Mouse (Mus musculus) lung, adult 2 months (tissue): Measurements from ENCODE around the gene Tspan17. TPM values are rescaled to one million over a fixed set of nuclear protein-coding genes. Genes with fewer than 3 reads are reported as not detected.

Experiments
- DNase-seq: peaks from one replicate; pipeline ENCODE4 v3.0.0; 2022
- H3K4me1 ChIP-seq: fragments of 200-500 bp; 2 replicates; pipeline ENCODE4 v1.6.1; 2011; ENCODE audit warnings: low read length; ENCODE audit not compliant: control insufficient read depth, insufficient read depth
- H3K4me3 ChIP-seq: fragments of 200-500 bp; replicated peaks from 2 replicates; pipeline ENCODE3; 2011; ENCODE audit warnings: low read depth, mild to moderate bottlenecking, control low read depth, low read length; ENCODE audit errors: extremely low read depth
- CTCF ChIP-seq: fragments of 200-500 bp; IDR thresholded peaks from 2 replicates; pipeline ENCODE4 v1.5.1; 2011; ENCODE audit warnings: mild to moderate bottlenecking, low read length, control low read depth; ENCODE audit not compliant: insufficient read depth
- POLR2A ChIP-seq: fragments of 200-500 bp; IDR thresholded peaks from 2 replicates; pipeline ENCODE4 v1.6.1; 2011; ENCODE audit warnings: low read depth, mild to moderate bottlenecking, control low read depth, low read length, borderline replicate concordance; ENCODE audit errors: extremely low read depth
- WGBS: fragments of 180-500 bp; shearing (Covaris S2); methylation state at CpG from one replicate; pipeline ENCODE4 v1.1.7; 2018; 5-methylcytosine and 5-hydroxymethylcytosine counted together
- polyA plus RNA-seq: library from polyadenylated mRNA; depleted of rRNA; stranded (reverse); fragments of >200 nt; gene quantifications from 2 replicates; pipeline ENCODE4 v1.2.3, GENCODE M21; 2012

Tspan17 gene
- polyA plus RNA-seq, 1 experiment, result 32.1 TPM

DNA sequence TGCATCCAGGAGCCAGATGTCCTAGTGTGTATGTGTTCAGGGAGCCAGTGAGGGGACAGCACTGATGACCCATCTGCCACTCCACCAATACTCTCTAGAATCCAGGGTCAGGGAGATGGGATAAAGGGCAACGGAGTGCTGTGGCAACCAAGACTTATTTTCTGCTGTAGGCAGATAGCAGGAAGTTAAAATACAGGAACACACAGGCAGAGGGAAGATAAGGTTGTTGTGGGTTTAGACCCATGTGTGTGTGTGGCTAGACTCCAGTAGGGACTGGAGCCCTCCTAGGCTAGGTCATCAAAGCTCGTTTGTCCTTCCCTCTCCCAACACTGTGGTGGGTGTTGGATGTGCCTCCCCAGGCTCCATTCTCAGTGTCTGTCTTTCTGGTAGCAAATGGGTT lies 32.8 kb downstream of the Tspan17 start:
- no peak overlapping the region for H3K4me3 ChIP-seq
- no peak for DNase-seq
- H3K4me1 ChIP-seq, result no peaks in the 10 kb centered on the region
- WGBS, result 60% methylated on average over 2 of the region's 2 CpGs
- TF ChIP-seq CTCF, result no peak
- TF ChIP-seq POLR2A, result no peak

DNA sequence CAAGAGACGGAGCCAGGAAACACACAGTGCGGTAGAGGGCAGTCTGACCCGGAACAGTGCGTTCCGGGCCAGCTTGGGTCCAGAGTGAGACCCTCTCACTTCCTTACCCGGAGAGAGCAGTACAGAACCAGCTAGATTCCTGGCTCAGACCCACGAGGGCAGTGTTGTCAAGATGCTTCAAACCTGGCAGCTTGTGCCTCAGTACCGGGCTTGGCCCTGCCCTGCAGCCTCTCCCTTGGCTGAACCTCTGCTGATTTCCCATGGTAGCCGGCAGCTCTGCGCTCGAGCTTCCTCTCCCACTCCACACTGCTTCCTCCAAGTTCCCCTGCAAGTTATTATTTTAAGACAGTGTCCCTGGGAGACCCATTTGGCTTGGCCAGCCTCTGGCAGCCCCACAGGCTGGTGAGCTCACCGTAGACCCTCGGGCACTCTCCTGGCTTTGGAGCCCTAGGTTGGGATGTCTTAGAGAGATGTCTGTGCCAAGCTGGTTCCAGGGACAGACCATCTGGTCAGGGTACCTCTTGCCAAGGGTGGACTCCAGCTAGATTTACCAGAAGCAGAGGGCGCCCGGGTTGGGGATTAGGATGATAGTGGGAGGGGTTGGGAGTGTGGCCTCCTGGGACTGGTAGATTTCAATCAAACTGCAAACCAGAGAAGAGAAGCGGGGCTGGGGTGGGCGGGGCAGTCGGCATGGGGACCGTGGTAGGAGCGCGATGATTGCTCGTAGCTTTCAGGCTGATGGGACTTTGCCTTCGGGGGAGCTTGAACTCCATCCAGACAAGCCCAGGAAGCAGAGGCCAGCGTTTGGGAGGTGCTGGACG lies 35.1 kb downstream of the Tspan17 start:
- WGBS, result 15% methylated on average over 25 of the region's 25 CpGs
- Histone ChIP-seq H3K4me1 (no peaks in the 10 kb centered on the region), H3K4me3 (no peak overlapping the region)
- no peak for TF ChIP-seq CTCF
- no peak for TF ChIP-seq POLR2A
- DNase-seq, result no peak

DNA sequence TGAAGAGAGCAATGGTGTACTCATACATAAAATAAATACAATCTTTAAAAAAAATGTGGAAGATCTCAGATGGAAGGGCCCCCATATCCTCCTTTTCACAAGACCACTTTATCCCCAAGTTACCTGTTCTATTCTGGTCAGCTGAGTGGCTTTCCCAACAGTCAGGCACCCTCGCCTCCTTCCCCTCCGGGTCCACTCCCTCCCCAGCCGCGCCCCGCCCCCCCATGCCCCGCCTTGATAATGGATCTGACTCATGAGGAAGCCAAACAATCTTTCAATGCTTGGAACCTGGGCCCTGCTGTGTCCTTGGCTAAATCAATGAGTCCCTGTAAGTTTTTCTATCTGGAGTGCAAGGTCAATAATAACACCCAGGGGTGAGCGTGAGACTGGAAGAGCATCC lies 38.8 kb downstream of the Tspan17 start:
- DNase-seq, result no peak
- Histone ChIP-seq H3K4me1 (no peaks in the 10 kb centered on the region), H3K4me3 (no peak overlapping the region)
- no peak for TF ChIP-seq CTCF
- no peak for TF ChIP-seq POLR2A
- WGBS, result 51% methylated on average over 7 of the region's 7 CpGs

DNA sequence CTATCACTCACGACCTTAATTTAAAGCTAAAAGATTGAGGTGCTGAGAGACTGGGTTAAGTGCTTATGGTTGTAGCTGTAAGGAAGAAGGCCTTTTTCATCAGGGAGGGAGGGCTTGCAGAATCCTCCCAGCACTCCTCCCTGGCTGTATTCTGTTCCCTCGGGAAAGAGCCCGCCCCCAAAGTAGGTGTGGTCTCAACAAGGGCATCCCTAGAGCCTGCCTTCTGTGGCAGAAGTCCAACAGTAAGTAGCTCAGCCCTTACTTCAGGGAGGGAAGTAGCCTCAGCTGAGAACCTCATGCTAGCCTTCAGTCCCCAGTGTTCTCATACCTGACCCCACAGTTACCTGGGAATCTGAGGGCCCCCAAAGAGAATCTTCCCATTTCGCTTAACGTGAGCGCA lies 39.3 kb downstream of the Tspan17 start:
- no peak for TF ChIP-seq CTCF
- TF ChIP-seq POLR2A, result no peak
- no peak for DNase-seq

GRCm38 (mm10) chr13:54829450-54829849 lies 40.3 kb downstream of the Tspan17 start:
- WGBS, result 10% methylated on average over 13 of the region's 13 CpGs

More for the DNA sequence above, 39.3 kb downstream of the Tspan17 start:
- Histone ChIP-seq H3K4me3 (no peak overlapping the region), H3K4me1 (no peaks in the 10 kb centered on the region)
- WGBS, result 58% methylated on average over 6 of the region's 6 CpGs

GRCm38 (mm10) chr13:54836351-54837030 lies 47.3 kb downstream of the Tspan17 start:
- no peak for DNase-seq
- 77% methylated on average over 14 of the region's 14 CpGs for WGBS
- TF ChIP-seq POLR2A, result no peak
- TF ChIP-seq CTCF, result no peak
- Histone ChIP-seq H3K4me3 (no peak overlapping the region), H3K4me1 (no peaks in the 10 kb centered on the region)

More at GRCm38 (mm10) chr13:54829450-54829849, 40.3 kb downstream of the Tspan17 start:
- no peak overlapping the region for H3K4me3 ChIP-seq
- DNase-seq, result no peak
- no peaks in the 10 kb centered on the region for H3K4me1 ChIP-seq
- TF ChIP-seq CTCF (no peak), POLR2A (no peak)

DNA sequence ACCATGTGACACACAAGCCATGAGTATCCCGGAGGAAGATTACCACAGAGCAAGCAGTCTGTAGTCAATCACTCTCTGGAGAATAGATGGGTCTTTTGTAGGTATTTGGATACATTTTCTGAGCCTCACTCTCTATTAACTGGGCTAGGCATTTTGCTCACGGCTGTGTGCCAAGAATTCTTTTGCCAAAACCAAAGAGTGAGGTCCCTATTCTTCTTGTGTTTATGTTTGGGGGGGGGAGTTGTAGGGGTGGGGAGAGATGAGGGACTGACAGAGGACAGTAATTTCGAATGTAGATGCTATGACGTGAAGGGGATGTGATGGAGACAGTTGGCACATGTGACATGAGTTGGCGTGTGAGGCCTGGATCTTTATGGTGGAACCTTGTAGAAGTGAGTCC lies 47.9 kb downstream of the Tspan17 start:
- TF ChIP-seq CTCF (no peak), POLR2A (no peak)
- no peak for DNase-seq
- 46% methylated on average over 5 of the region's 5 CpGs for WGBS

DNA sequence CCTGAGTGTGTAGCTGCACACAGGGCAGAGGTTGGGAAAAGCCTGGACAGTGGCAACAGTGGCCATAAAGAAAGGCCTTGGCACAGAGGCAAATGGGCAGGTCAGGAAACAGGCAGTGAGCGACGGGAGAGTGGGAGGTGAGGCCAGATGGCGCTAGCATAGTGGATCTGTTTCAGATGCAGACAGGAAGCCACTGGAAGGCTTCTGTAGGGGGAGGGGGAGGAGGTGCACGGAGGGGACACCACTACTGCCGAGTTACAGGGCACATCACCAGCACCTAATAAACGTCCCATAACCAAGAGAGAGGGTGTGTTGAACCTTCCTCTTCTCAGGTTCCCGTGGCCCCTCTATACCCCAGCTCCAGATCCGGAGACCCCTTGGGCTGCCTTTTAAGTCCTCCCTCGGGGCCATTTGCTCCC lies 48.3 kb downstream of the Tspan17 start:
- no peak overlapping the region for H3K4me3 ChIP-seq
- 13% methylated on average over 9 of the region's 9 CpGs for WGBS
- no peak for DNase-seq
- H3K4me1 ChIP-seq, result no peaks in the 10 kb centered on the region
- TF ChIP-seq CTCF (no peak), POLR2A (no peak)

More for the DNA sequence above, 47.9 kb downstream of the Tspan17 start:
- Histone ChIP-seq H3K4me3 (no peak overlapping the region), H3K4me1 (no peaks in the 10 kb centered on the region)

GRCm38 (mm10) chr13:54838540-54838939 lies 49.4 kb downstream of the Tspan17 start:
- H3K4me3 ChIP-seq, result no peak overlapping the region
- TF ChIP-seq POLR2A (no peak), CTCF (no peak)
- 46% methylated on average over 15 of the region's 15 CpGs for whole genome bisulfite sequencing
- DNase-seq, result no peak
- H3K4me1 ChIP-seq, result no peaks in the 10 kb centered on the region

GRCm38 (mm10) chr13:54839211-54839610 lies 50.0 kb downstream of the Tspan17 start:
- WGBS, result 53% methylated on average over 6 of the region's 6 CpGs
- TF ChIP-seq CTCF, result no peak
- TF ChIP-seq POLR2A, result no peak
- no peak overlapping the region for H3K4me3 ChIP-seq

More at GRCm38 (mm10) chr13:54839211-54839610, 50.0 kb downstream of the Tspan17 start:
- no peaks in the 10 kb centered on the region for H3K4me1 ChIP-seq
- DNase-seq, result no peak
